Mouse (Mus musculus): ENCODE data around the gene Rasal2. TPM values are rescaled to one million over a fixed set of nuclear protein-coding genes. Genes with fewer than 3 reads are reported as not detected.

The Rasal2 gene
- polyA plus RNA-seq, 3 experiments from 2014 or later = 0.03 to 0.24 (median 0.17) TPM

DNA sequence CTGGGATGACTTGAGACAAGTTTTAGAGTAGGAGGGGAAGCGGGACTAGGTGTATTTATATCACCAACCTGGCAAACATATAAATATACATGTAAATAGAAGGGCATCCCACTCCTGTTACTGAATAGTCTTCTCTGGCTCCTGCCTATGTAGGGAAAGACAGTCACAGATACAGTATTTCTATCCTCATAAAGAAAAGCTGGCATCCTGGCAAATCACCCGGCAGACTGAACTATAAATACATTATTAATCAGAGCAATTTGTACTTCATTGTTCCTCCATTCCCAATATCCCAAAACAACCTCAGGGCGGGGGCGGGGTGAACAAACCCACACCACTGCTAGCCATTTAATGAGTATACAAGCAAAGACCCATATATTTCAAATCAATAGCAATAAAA is 26.7 kb upstream of the Rasal2 start:
- no peak for ATAC-seq

- no peak for ATAC-seq
Measured at GRCm38 (mm10) chr1:157438290-157438689, 25.9 kb upstream of the Rasal2 start.

DNA sequence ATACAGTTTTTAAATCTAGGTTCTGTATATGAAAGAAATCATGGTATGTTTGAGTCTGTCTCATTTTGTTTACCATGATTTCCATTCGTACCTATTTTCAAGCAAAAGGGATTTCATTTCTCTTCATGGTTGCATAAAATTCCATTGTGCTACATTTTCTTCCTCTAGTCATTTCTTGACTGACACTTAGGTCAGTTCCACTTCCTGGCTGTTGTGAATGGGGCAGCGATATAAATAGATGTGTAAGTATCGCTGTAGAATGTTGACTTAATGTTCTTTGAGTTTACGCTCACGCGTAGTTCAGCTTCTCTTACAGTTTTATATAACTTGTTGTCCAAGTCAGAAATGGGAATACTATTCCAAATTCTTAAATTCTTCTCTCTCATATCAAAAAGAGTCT is 23.5 kb upstream of the Rasal2 start:
- ATAC-seq = no peak

- ATAC-seq = no peak
Measured at GRCm38 (mm10) chr1:157434404-157434803, 22.0 kb upstream of the Rasal2 start.

GRCm38 (mm10) chr1:157433316-157433715 is 20.9 kb upstream of the Rasal2 start:
- no peak for ATAC-seq

DNA sequence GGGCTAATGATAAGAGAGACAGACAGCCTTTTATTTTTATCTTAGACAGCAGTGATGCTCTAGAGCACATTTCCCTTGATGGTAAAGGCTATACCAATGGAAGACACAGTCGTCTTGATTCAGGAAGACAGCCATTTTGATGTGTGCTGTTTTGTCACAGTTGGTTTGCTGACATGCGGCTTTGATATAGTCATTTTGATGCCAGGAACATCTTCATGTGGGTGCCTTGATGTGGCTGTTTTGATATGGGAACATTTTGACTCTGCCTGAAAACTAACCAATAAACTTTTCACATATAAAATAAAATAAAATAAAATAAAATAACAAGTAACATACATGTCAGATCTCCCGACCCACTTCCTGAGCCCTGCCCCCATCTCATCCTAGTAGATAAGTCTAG is 16.0 kb upstream of the Rasal2 start:
- no peak for ATAC-seq

DNA sequence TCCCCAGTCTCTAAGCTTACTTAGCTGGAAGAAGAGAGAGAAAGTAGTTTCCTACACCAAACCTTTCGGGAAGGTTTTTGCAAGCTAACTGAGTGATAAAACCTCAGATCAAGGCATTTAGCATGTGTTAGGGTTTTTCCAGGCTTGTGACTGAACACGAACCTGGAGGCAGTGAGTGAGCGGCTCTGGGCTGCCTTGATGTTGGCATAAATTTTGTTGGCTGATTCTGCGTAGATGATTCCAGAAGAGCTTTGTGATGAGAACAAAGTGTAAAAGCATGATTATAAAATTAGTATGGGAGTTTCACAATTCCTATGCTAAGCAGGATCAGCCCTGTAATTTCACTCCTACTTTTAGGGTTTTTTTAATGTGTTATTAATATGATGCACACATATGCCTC is 15.2 kb upstream of the Rasal2 start:
- no peak for ATAC-seq

- ATAC-seq = no peak
Measured at GRCm38 (mm10) chr1:157426933-157427332, 14.5 kb upstream of the Rasal2 start.

- no peak for ATAC-seq
Measured at GRCm38 (mm10) chr1:157425741-157426427, 13.5 kb upstream of the Rasal2 start.

DNA sequence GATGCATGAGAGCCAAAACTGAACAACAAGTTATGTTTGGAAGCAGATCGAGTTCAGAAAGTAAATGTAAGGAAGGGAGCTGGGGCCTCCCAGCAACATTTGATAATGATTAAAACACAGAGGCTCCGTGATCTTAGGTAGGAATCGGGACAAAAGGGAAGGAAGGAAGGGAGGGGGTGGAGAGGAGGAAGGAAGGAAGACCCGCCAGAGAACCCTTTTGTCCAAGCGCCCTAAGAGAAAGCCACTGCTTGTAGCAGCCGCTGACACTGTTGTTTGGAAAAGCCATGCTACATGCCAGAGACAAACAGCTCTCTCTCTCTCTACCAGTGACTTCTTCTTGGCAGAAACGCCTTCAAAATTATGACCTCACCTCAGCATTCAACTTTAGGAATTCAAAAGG is 5.5 kb upstream of the Rasal2 start:
- no peak for ATAC-seq

DNA sequence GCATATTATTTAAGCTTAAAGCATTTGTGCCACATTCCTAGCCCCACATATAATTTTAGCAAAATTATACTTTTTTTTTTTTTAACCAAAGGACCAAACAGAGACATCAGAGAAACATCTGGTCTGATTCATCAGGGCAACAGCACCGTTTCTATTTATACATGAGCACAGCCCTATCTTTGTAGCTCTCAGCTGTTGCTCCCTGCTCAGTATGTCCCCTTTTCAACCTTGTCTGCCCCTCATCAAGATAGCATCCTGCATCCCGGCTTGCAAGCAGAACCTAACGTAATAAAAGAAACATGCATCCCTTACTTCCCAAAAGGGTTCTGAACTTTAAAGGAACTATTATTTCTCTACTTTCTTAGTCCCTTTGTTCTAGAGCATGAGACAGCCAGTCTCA is 5.0 kb upstream of the Rasal2 start:
- no peak for ATAC-seq

- no peak for ATAC-seq
Measured at GRCm38 (mm10) chr1:157416628-157417027, 4.2 kb upstream of the Rasal2 start.

DNA sequence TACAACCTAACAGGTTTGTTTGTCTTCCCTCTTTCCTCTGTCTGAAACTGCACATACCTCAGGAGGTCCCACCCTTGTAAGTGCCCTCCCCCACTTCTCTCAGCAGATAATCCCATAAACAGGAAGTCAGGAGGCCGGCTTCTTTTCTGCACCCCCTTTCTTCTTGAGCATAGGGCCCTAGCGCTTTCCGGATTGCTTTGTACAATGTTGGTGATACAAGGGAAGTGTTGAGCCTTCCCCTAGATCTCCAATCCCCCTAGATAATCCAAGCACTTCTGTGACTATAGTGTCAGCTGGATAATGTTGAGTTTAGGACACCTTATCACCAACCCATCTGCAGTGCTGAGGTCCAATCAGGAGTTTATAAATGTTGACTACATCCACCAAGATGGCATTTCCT is 3.4 kb upstream of the Rasal2 start:
- no peak for ATAC-seq

DNA sequence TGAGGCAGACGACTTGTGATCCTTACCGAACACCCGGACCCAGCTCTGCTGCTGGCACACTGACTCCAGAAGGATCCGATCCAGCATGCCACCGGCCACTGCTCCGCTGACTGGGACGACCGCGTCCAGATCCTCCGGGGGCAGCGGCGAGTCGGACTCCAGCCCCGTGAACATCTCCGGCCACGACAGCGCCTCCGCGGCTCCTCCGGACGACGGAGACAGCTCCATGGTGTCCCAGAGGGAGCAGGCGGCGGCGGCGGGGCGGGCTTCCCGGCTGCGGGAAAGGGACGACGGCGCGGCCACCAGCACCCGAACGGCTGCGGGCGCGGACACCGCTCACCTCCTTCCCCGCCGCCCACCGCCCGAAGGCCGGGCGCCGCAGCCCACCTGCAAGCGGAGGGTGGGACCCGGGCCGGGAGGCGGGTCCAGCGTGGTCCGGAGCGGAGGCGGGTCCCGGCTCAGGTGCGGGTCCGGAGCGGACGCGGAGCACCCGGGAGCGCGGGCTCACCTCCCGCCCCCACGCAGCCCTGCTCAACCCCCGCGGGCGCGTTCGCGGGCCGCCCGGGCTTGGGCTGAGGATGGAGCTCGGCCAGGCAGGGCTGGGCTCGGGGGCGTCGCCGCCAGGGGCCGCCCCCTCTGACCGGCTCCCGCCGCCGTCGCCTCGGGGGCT is 549 bp downstream of the Rasal2 start:
- ATAC-seq = peak; percentile 9

DNA sequence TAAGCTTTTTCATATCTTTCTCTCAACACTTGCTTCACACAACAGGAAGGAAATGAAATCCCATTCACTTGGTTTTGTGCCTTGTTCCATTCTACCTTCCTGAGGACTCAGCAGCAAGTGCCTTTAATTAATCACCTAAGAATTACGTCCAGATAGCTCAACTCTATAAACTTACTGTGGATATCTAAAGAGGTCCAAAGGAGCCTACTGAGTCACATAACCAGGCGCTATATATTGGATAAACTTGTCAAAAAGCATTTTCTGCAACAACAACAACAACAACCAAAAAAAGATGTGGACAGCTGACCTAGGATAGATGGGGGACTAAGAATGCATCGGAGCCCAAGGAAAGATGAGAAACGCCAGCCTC is 1.1 kb downstream of the Rasal2 start:
- ATAC-seq = no peak

GRCm38 (mm10) chr1:157410937-157411336 is 1.5 kb downstream of the Rasal2 start:
- no peak for ATAC-seq

DNA sequence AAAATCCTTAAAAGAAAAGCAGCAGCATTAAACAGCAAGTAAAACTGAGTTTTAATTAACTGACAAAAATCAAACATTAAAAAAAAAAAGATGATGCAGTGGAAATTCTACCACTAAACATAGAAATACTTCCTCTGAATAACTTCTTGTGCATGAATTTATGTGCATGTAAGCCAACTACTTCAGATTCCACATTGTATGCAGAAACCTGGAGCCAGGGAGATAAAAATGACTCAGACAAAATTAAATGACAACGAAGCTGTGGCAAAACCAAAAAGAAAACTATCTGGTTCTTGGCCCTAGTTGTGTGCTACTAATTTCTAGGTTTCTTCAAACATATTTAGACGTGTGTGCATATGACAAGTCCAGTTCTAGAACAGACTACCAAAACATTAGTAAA is 2.7 kb downstream of the Rasal2 start:
- no peak for ATAC-seq

DNA sequence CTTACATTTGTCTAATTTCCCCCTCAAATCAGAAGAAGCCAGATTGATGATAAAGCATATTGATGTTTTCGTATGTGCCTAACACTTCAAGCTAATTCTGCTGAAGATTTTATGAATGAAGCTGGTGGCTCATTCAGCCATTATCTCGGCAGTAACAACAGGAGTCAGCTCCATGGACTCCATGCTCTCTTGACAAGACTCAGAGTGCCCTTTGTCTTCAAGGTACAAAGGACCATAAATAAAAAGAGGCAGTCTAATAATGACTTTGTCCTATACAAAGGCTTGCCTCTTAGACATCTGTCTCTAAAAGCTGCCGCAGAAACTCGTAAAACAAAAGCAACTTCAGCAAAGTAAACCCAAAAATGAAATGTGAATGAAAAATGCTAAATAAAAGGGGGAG is 24.4 kb downstream of the Rasal2 start:
- ATAC-seq = no peak

- no peak for ATAC-seq
Measured at GRCm38 (mm10) chr1:157380694-157381093, 31.7 kb downstream of the Rasal2 start.

DNA sequence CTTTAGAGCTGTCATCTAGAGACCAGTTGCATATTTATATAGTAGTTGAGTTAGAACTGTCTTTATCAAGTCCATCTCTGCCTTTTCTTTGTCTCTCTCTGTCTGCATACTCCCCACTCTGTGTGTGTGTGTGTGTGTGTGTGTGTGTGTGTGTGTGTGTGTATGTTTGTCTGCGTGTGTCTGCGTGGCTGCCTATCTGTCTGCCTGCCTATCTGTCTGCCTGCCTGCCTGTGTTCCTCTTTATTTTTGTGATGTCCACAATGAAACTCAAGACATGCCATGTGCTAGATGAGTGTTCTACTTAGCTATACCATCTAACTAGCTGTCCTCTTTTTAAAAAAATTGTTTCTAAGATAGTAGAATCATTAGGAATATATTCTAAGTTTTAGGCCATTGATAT is 42.0 kb downstream of the Rasal2 start:
- no peak for ATAC-seq

- no peak for ATAC-seq
Measured at GRCm38 (mm10) chr1:157368316-157368715, 44.1 kb downstream of the Rasal2 start.

GRCm38 (mm10) chr1:157346661-157347060 is 65.7 kb downstream of the Rasal2 start:
- ATAC-seq = no peak

GRCm38 (mm10) chr1:157343519-157343918 is 68.9 kb downstream of the Rasal2 start:
- no peak for ATAC-seq

DNA sequence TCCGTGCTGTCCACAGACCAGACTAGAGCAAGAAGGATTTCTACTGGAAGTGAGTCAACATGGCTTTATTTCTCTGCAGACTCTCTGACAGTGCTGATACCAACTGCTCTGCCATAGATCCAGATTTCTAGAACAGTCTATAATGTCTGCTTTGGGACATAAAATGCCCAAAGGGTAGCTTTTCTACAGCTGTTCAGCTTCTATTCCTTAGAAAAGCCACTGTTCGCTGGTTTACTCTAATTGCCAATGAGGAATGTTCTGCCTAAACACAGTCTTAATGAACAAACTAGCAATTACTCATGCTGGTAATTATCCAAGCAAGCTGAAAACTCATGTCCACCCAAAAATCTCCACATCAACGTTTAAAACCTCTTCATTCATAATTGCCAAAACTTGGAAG is 77.6 kb downstream of the Rasal2 start:
- no peak for ATAC-seq

DNA sequence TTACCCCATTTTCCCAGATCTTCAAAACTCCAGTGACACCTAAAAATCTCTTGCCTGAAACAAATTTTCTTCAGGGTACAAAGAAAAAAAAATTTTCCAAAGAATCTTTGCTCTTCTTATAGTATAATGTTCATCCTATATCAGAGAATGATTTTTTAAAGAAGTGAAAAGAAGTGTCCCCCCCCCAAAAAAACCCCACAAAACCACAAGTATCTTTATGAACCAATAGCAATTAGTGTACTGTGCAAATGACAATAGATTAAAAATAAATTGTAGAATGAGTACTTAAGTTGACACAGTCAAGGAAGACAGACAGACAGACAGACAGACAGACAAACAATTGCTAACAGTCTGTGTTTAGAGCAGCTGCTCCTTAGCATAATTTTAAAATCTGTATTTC is 84.3 kb downstream of the Rasal2 start:
- no peak for ATAC-seq

All from inflammation-experienced regulatory T-cells, adult 6 months (primary cell).